Mouse (Mus musculus) liver, embryonic 18 days (tissue): Measurements from ENCODE around the gene Depdc1b. TPM values are rescaled to one million over a fixed set of nuclear protein-coding genes. Genes with fewer than 3 reads are reported as not detected.

Experiments used
- polyA plus RNA-seq: library from polyadenylated mRNA; depleted of rRNA; stranded (reverse); fragments of >200 nt; gene quantifications from 2 replicates; pipeline ENCODE4 v1.2.3, GENCODE M21; 2012; rRNA removed

The Depdc1b gene
- polyA plus RNA-seq: 6.9 and 8.0 TPM in 2 replicates

GRCm38 (mm10) chr13:108315702-108316486, at the start of gene Depdc1b:
Gene Depdc1b, plus strand, starts transcription at chr13:108316332.

GRCm38 (mm10) chr13:108449116-108450097, 133.3 kb downstream of the Depdc1b start, which contains the start of gene Pde4d:
Gene Pde4d, plus strand, starts transcription at chr13:108449948.

Other genes with a start within 250 kb of the Depdc1b start
- 17.5 and 20.0 TPM in 2 replicates for gene Ndufaf2, start 157.7 kb upstream of the Depdc1b start, polyA plus RNA-seq
- 3.5 and 3.7 TPM in 2 replicates for gene Ercc8, start 157.6 kb upstream of the Depdc1b start, polyA plus RNA-seq
- gene Elovl7, start 101.9 kb upstream of the Depdc1b start, polyA plus RNA-seq: 1.9 and 2.1 TPM in 2 replicates
- 3.7 and 4.4 TPM in 2 replicates for gene Pde4d, start 133.6 kb downstream of the Depdc1b start, polyA plus RNA-seq